Mouse (Mus musculus) liver, adult 2 months (tissue): ENCODE results near the gene Krt87. TPM values are rescaled to one million over a fixed set of nuclear protein-coding genes. Genes with fewer than 3 reads are reported as not detected.

ENCODE experiments used
- DNase-seq: peaks from one replicate; pipeline ENCODE4 v3.0.0-alpha.2; 2011; ENCODE audit warnings: low read depth, low spot score; ENCODE audit errors: extremely low read depth
- H3K27ac ChIP-seq: fragments of 200-500 bp; replicated peaks from 2 replicates; pipeline ENCODE4 v1.5.1; 2012; ENCODE audit warnings: low read depth, mild to moderate bottlenecking, control low read depth, inconsistent platforms, low read length; ENCODE audit not compliant: insufficient read depth
- H3K27me3 ChIP-seq: fragments of 200-500 bp; 2 replicates; pipeline ENCODE4 v1.6.1; 2012; ENCODE audit warnings: mild to moderate bottlenecking, moderate library complexity, low read length, inconsistent platforms; ENCODE audit not compliant: control insufficient read depth, insufficient read depth
- H3K36me3 ChIP-seq: fragments of 200-500 bp; 2 replicates; pipeline ENCODE4 v1.6.1; 2012; ENCODE audit warnings: low read length, inconsistent platforms; ENCODE audit not compliant: control insufficient read depth, insufficient read depth
- H3K4me1 ChIP-seq: fragments of 200-500 bp; 2 replicates; pipeline ENCODE4 v1.6.1; 2011; ENCODE audit warnings: low read length; ENCODE audit not compliant: control insufficient read depth, insufficient read depth
- H3K4me3 ChIP-seq: fragments of 200-500 bp; 2 replicates; pipeline ENCODE4 v1.5.1; 2011; ENCODE audit warnings: low read depth, mild to moderate bottlenecking, control low read depth, low read length, moderate library complexity; ENCODE audit not compliant: insufficient read depth
- H3K79me2 ChIP-seq: fragments of 200-500 bp; 2 replicates; pipeline ENCODE4 v1.6.1; 2012; ENCODE audit warnings: inconsistent platforms, mild to moderate bottlenecking, low read length, moderate library complexity; ENCODE audit not compliant: control insufficient read depth, insufficient read depth
- H3K9ac ChIP-seq: fragments of 200-500 bp; 2 replicates; pipeline ENCODE4 v1.6.1; 2012; ENCODE audit warnings: low read depth, mild to moderate bottlenecking, control low read depth, inconsistent platforms, low read length
- CTCF ChIP-seq: fragments of 200-500 bp; IDR thresholded peaks from 2 replicates; pipeline ENCODE4 v1.5.1; 2011; ENCODE audit warnings: low read depth, low read length, control low read depth
- POLR2A ChIP-seq: fragments of 200-500 bp; IDR thresholded peaks from 2 replicates; pipeline ENCODE4 v1.6.1; 2011; ENCODE audit warnings: low read length, control low read depth; ENCODE audit not compliant: insufficient read depth; ENCODE audit errors: extremely low read depth
- WGBS: fragments of 180-500 bp; shearing (Covaris S2); methylation state at CpG from one replicate; pipeline ENCODE4 v1.1.7; 2018; 5-methylcytosine and 5-hydroxymethylcytosine counted together
- polyA plus RNA-seq: library from polyadenylated mRNA; depleted of rRNA; stranded (reverse); fragments of >200 nt; gene quantifications from 2 replicates; pipeline ENCODE4 v1.2.3, GENCODE M21; 2012
- total RNA-seq: library from RNA; depleted of rRNA; stranded (reverse); fragments of >200 nt; gene quantifications from 2 replicates; pipeline ENCODE4 v1.2.3, GENCODE M21; 2014

Krt87 gene
- total and polyA plus RNA-seq, 2 experiments: not detected

DNA sequence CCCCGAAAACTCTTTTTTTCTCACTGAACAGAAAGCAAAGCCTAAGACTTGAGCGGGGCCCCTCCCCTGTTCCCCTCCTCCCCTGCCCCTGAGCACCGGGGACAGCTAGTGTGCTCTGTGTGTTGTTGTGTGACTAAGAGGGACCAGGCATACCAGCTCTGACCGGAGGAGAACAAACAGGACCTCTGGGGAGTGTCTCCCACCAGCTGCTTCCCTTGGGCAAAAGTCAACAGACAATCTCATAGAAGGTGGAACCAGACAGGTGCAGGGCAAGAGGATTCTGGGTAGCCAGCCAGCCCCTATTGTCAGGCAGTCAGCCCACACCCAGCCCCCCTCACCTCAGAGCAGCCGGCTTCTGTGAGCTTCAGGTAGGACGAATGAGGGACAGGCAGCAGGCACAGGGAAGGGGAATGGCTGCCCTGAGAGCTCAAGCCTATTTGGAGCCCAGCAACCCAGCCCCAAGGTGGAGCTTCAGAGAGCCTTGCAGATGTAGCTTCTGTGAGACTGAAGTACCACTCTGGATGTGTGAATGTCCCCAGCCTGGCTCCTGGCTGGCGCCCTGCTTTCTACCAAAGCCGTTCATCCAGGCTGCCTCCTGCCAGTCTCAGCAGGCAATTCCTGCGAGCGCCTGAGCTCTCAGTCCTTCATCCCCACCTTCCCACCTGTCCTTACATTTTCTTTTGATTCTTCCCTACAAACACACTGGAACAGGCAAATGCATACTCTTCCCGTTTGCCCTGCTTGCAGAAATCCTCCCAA is 23.6 kb downstream of the Krt87 start:
- no peaks in the 10 kb centered on the region for H3K79me2 ChIP-seq
- no peaks in the 10 kb centered on the region for H3K4me1 ChIP-seq
- DNase-seq: no peak
- 43% methylated on average over 11 of the region's 11 CpGs for WGBS
- no peak overlapping the region for H3K27ac ChIP-seq
- no peak overlapping the region for H3K4me3 ChIP-seq
- H3K27me3 ChIP-seq: peaks cover 5% of the 10 kb centered on the region
- no peak overlapping the region for H3K9ac ChIP-seq
- no peaks in the 10 kb centered on the region for H3K36me3 ChIP-seq
- TF ChIP-seq POLR2A: no peak
- TF ChIP-seq CTCF: no peak

- Histone ChIP-seq H3K79me2 (no peaks in the 10 kb centered on the region), H3K4me3 (no peak overlapping the region), H3K4me1 (no peaks in the 10 kb centered on the region), H3K36me3 (no peaks in the 10 kb centered on the region), H3K27me3 (peaks cover 5% of the 10 kb centered on the region), H3K27ac (no peak overlapping the region), H3K9ac (no peak overlapping the region)
- 53% methylated on average over 7 of the region's 7 CpGs for WGBS
- TF ChIP-seq POLR2A (no peak), CTCF (no peak)
- no peak for DNase-seq
Observed at GRCm38 (mm10) chr15:101413916-101414635, 24.5 kb downstream of the Krt87 start.

- no peak for DNase-seq
Observed at GRCm38 (mm10) chr15:101412188-101412587, 26.4 kb downstream of the Krt87 start.

DNA sequence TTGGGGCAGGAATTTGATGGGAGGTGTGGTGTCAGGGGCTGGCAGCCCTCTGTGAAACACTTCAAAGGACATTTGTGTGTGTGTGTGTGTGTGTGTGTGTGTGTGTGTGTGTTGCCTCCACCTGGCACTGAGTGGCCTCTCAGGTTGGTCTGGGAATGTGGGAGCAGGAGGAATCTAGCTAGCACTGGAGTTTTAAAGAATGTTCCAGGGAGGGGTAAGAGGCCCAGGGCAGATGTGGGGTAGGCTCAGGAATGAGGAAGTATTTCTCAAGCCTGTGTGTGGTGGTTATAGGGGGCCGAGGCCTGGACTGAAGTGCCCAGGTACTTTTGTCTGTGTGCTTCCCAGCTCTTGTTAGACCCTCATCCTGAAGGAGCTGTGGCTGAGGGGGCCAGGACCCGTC is 27.8 kb downstream of the Krt87 start, which contains the start of gene Krt7:
Krt7 (plus strand) TSS at position 269 of the 400 bp plus-strand sequence.
- H3K27ac ChIP-seq: no peak within 1 kb of the TSS
- H3K4me3 ChIP-seq: no peak within 1 kb of the TSS; the same call in 1 of the 2 replicates
- no peaks in the 10 kb centered on the region for H3K4me1 ChIP-seq
- H3K36me3 ChIP-seq: no peaks in the 10 kb centered on the region
- 36% methylated on average over 2 of the region's 2 CpGs for WGBS
- DNase-seq: no peak
- TF ChIP-seq CTCF (no peak), POLR2A (no peak)
- no peak within 1 kb of the TSS for H3K9ac ChIP-seq
- no peaks in the 10 kb centered on the region for H3K79me2 ChIP-seq
- peaks cover 5% of the 10 kb centered on the region for H3K27me3 ChIP-seq

More at GRCm38 (mm10) chr15:101412188-101412587, 26.4 kb downstream of the Krt87 start:
- Histone ChIP-seq H3K9ac (peak overlapping the region; percentile 11; the same call in 1 of the 2 replicates), H3K36me3 (no peaks in the 10 kb centered on the region), H3K27me3 (peaks cover 5% of the 10 kb centered on the region), H3K79me2 (no peaks in the 10 kb centered on the region), H3K27ac (no peak overlapping the region), H3K4me3 (peak overlapping the region; percentile 24; the same call in 1 of the 2 replicates), H3K4me1 (no peaks in the 10 kb centered on the region)
- TF ChIP-seq CTCF: no peak
- TF ChIP-seq POLR2A: no peak
- WGBS: 21% methylated on average over 31 of the region's 31 CpGs

GRCm38 (mm10) chr15:101398269-101398668 is 40.3 kb downstream of the Krt87 start:
- no peaks in the 10 kb centered on the region for H3K79me2 ChIP-seq
- no peaks in the 10 kb centered on the region for H3K27me3 ChIP-seq
- no peak overlapping the region for H3K9ac ChIP-seq
- no peak overlapping the region for H3K4me3 ChIP-seq
- H3K4me1 ChIP-seq: no peaks in the 10 kb centered on the region; the same call in 1 of the 2 replicates
- no peaks in the 10 kb centered on the region for H3K36me3 ChIP-seq
- TF ChIP-seq CTCF (no peak), POLR2A (no peak)
- H3K27ac ChIP-seq: no peak overlapping the region
- WGBS: 59% methylated on average over 8 of the region's 8 CpGs
- DNase-seq: peak; percentile 43
